Mouse (Mus musculus) stomach, postnatal 0 days (tissue): ENCODE results near the gene Mien1.

ENCODE experiments used
- CTCF ChIP-seq: IDR thresholded peaks from 2 replicates; pipeline ENCODE4 v1.5.1; 2016; ENCODE audit warnings: antibody characterized with exemption, low read depth, mild to moderate bottlenecking, moderate library complexity
- EP300 ChIP-seq: optimal IDR thresholded peaks from 2 replicates; pipeline ENCODE3; 2016; ENCODE audit warnings: antibody characterized with exemption

- TF ChIP-seq CTCF = no peak
- no peak for TF ChIP-seq EP300
Observed at GRCm38 (mm10) chr11:98426592-98426991, 12.2 kb downstream of the Mien1 start.
